Mouse (Mus musculus): ENCODE results near the gene Ppargc1a.

Gene Ppargc1a

GRCm38 (mm10) chr5:51504654-51505053, 62.9 kb downstream of the Ppargc1a start:
- DNase-seq (ENCODE audit: low read depth), result no peak

DNA sequence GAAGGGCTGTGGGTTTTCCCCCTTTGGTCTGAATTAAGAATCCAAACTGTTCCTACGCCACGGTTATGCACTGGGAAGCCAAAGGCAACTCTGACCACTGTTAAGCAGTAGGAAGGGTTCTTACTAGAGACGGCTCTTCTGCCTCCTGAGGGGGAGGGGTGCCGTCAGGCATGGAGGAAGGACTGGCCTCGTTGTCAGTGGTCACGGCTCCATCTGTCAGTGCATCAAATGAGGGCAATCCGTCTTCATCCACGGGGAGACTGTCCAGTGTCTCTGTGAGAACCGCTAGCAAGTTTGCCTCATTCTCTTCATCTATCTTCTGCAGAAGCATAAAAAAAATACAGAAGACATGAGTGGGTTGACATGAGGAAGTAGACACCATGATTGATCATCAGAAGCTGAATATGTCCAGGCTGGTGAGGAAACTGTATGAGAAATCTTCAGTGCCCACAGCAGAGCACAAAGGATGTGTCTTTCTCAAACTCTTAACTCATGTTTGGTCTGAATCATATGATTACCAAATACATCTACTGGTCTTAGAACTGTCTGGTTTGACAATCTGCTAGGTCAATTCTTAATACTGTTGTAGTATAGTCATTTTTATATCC, 69.5 kb downstream of the Ppargc1a start:
- DNase-seq (ENCODE audit: low read depth), result no peak

DNA sequence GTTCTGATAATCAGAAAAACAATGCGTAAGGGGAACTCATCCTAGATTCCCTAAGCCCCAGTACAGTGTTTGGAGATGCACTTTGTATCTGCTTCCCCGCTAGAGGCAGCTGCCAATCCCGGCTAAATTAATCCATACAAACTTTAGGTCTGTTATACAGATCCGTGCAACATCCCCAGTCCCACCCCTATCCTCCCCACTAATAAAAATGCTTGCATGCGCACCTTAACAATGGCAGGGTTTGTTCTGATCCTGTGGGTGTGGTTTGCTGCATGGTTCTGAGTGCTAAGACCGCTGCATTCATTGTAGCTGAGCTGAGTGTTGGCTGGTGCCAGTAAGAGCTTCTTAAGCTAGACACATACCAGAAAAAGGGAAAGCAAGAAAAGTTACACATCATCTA, 72.1 kb downstream of the Ppargc1a start:
- no peak for DNase-seq (ENCODE audit: low read depth)

DNA sequence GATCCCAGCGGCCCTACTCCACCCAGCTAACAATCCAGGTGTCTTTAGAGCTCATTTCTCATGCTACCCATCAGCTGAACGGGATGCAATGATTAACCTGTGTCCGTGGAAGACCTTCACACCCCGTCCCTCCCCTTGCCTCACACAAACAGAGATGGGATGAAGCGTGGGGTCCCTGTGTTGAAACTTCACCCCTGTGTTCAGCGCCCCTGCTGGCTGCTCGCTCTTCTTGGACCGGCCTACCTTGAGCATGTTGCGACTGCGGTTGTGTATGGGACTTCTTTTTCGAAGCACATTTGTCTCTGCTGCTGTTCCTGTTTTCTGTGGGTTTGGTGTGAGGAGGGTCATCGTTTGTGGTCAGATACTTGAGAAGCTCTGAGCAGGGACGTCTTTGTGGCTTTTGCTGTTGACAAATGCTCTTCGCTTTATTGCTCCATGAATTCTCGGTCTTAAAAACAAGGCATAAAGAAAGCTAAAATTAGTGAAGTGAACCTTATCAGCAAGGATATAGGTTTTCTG, 73.1 kb downstream of the Ppargc1a start:
- peak; percentile 17 for DNase-seq (ENCODE audit: low read depth)

- DNase-seq (ENCODE audit: low read depth), result no peak
Measured at GRCm38 (mm10) chr5:51483768-51484167, 83.8 kb downstream of the Ppargc1a start.

GRCm38 (mm10) chr5:51479859-51480258, 87.7 kb downstream of the Ppargc1a start:
- no peak for DNase-seq (ENCODE audit: low read depth)

DNA sequence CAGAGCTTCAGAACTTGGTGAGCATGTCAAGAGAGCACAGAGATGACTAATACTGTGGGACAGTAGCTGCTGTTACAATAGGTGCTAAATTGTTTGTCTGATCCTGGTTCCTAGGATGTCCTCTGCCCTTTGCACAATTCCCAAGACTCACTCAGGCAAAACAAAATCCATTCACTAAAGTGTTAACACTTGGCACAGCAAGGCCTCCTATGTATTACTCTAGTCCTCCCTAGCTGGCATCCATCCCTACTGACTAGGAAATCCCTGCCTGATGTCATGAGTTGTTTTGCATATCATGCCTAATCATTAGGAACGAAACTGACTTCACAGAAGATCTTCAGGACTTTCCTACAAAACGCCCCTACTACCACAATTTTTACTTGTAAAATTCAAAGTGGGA, 88.1 kb downstream of the Ppargc1a start:
- no peak for DNase-seq (ENCODE audit: low read depth)

DNA sequence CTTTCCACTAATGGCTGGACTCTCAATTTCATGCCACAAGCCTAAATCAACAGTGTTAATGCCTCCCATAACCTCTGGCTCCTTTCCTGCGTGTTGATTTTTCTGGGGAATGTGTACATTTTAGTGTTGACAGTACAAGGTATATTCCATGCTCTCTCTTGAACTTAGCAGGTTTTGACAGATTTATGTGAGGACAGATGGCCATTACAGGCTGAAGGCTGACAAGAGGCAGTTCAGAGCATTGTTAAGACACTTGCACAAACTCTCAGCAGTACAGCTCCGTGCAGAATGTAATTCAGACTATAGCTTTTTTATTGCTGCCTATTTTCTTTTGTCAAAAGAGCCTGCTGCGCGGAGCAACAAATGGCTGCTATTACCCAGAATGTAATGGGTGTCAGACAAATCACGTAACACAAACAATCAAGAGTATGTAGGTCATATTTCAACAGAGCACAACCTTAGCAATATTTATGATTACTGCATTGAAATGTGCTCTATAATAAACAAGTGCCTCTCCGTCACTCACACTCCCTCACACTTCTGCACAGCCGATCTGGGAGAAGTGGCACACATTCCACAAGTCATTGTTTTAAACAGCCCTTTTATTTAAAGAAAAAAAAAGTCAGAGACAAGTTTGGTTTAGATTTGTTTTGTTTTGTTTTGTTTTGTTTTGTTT, 89.1 kb downstream of the Ppargc1a start:
- DNase-seq (ENCODE audit: low read depth), result no peak

DNA sequence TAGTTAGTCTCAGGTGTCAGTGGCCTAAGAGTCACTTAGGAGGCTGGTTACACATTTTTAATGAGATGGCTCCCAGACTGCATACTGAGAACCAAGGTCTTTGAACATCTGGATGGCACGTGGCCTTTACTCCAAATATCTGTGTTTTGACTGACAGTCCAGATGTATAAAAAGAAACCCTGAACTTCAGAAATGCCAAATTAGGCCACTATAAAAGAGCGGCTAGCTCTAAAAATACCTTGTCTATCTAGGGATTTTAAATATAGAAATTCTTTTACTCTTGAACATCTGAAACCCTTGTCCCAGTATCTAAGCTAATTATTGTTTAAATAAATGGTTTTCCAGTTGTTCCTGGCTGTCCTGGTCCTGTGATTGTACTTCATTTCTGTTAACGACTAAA, 90.4 kb downstream of the Ppargc1a start:
- no peak for DNase-seq (ENCODE audit: low read depth)

GRCm38 (mm10) chr5:51475034-51475541, 92.4 kb downstream of the Ppargc1a start:
- DNase-seq (ENCODE audit: low read depth), result no peak

GRCm38 (mm10) chr5:51471614-51472013, 95.9 kb downstream of the Ppargc1a start:
- DNase-seq (ENCODE audit: low read depth), result no peak

- DNase-seq (ENCODE audit: low read depth), result no peak
Measured at GRCm38 (mm10) chr5:51466036-51466435, 101.5 kb downstream of the Ppargc1a start.

DNA sequence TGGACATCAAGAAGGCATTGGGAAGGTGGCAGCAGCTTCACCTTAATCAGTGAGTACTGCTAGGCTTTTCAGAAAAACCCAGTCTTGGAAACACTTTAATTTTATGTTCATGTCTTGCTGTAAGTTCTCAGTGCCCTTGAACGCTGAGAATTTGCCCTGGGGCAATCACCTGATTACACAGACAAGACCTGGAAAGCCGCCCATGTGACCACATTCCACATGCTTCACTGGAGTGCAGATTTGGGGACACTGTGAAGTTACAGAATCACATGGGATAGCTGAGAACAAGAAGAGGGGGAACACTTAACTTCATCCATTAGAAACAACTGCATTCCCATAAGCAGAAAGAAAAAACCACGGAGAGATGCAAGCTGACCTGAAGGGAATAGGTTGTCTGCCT, 115.5 kb downstream of the Ppargc1a start:
- DNase-seq (ENCODE audit: low read depth), result no peak

- DNase-seq (ENCODE audit: low read depth), result no peak
Measured at GRCm38 (mm10) chr5:51447631-51448030, 119.9 kb downstream of the Ppargc1a start.

DNA sequence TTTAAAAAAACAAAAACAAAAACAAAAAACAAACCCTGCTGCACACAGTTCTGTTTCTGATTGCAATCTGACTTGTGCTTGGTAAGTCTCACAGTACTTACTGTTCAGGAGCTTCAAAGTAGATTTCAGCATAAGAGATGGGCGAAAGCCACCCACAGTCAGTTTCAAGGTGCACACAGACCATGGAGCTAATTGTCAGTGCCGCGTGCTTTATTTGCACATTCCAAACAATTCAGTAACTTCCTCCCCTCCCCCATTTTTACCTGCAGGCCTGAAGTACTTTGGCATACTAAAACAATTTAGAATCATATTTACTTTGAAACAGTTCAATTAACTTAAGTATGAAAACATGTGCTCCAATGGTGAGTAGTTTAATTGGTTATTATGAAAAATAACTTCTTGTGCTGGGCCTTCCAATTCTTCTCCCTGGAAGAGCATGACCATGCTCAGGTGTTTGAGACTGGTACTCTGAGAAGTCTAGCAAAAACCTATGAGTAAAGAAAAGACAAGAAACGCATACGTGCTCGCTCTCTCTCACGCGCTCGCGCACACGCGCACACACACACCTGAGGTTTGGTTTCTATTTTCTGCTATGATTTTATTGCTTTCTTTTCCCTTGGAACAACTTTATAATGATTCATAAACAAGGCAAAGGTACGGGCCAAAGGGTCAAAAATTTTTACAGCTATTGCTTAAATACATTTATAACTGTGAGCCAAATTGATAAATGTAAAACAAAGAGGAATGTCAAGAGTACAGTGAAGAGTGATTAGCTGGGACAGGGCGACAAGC, 121.0 kb downstream of the Ppargc1a start:
- DNase-seq (ENCODE audit: low read depth), result no peak

DNA sequence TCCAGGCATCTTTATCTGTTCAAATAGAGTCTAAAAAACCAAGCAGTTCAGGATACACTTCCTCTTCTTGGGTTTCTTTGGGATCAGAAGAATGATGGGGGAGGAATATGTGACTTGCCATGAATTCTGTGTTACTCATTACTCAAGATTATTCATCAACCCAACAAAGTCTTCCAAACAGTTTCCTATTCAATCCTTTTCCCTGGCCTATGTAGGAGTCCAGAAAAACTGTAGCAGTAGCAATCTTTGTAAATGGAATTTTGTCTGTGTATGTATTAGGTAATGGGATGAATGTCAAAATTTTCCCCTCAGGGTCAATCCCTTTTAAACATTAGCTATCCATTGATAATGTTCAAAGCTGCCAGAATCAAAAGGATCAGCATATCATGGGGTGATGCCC, 121.8 kb downstream of the Ppargc1a start:
- DNase-seq (ENCODE audit: low read depth), result no peak

GRCm38 (mm10) chr5:51439773-51440172, 127.8 kb downstream of the Ppargc1a start:
- no peak for DNase-seq (ENCODE audit: low read depth)

GRCm38 (mm10) chr5:51433905-51434304, 133.6 kb downstream of the Ppargc1a start:
- no peak for DNase-seq (ENCODE audit: low read depth)

DNA sequence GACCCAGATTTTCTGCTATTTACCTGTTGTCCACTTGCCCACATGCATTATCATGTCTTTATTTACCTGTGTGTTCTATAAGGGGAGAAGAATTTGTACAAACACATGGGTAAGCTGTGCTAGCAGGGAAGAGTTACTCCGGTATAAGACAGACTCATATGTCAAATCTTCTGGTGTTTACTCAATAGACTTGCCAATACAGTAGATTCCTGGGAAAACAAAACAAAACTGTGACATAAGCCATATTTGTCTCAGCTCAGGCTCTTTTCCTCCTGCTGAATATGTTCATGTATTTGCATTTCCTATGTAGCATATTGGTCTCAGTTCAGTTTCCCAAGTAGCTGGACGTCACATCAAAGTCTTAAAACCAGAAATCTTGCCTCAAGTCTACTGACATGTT, 135.0 kb downstream of the Ppargc1a start:
- no peak for DNase-seq (ENCODE audit: low read depth)

- no peak for DNase-seq (ENCODE audit: low read depth)
Measured at GRCm38 (mm10) chr5:51432031-51432430, 135.5 kb downstream of the Ppargc1a start.

DNA sequence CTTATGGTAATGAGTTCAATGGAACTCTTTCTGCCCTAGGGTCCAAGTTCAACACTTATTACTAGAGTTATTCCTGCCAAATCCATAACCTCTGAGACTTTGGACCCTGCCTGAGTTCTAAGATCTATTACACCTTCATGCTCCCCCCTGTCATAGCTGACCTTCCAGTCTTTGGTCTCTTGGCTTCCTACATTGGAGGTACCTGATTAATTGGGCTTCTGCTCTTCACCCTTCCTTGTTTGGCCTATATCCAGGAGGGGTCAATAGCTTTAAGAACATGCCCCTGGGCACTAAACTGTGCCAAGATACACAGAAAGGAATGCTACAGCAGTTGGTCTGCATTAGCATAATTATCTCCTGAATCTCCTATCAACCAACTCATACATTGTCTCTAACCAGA, 141.1 kb downstream of the Ppargc1a start:
- DNase-seq (ENCODE audit: low read depth), result no peak

- DNase-seq (ENCODE audit: low read depth), result no peak
Measured at GRCm38 (mm10) chr5:51416377-51416776, 151.1 kb downstream of the Ppargc1a start.

GRCm38 (mm10) chr5:51415456-51415855, 152.1 kb downstream of the Ppargc1a start:
- DNase-seq (ENCODE audit: low read depth), result no peak

Data from c-Kit-positive CD71-negative TER-119-negative erythroid progenitor cells, embryonic 14.5 days (primary cell).